Mouse (Mus musculus): ENCODE measurements around the gene Cap2.
A peak's percentile ranks its signal among the peaks of the same experiment; 100 is the strongest.

Gene Cap2

DNA sequence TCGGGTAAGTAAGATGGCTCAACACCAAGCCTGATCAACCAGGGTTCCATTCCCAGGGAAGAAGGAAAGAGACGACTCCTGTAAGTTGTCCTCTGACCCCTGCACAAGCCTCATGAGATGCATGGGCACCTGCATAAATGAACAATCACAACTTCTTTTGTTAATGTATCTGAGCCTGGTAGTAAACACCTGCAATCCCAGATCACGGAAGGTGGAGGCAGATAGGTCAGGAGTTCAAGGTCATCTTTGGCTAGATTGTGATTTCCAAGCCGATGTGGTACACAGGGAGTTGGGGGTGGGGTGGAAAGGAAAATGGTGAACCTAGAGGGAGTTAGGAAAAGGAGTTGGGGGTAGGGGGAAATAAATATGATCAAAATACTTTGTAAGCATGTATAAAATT lies 131.1 kb downstream of the Cap2 start:
- DNase-seq (ENCODE audit: low read depth, low spot score), result no peak

DNA sequence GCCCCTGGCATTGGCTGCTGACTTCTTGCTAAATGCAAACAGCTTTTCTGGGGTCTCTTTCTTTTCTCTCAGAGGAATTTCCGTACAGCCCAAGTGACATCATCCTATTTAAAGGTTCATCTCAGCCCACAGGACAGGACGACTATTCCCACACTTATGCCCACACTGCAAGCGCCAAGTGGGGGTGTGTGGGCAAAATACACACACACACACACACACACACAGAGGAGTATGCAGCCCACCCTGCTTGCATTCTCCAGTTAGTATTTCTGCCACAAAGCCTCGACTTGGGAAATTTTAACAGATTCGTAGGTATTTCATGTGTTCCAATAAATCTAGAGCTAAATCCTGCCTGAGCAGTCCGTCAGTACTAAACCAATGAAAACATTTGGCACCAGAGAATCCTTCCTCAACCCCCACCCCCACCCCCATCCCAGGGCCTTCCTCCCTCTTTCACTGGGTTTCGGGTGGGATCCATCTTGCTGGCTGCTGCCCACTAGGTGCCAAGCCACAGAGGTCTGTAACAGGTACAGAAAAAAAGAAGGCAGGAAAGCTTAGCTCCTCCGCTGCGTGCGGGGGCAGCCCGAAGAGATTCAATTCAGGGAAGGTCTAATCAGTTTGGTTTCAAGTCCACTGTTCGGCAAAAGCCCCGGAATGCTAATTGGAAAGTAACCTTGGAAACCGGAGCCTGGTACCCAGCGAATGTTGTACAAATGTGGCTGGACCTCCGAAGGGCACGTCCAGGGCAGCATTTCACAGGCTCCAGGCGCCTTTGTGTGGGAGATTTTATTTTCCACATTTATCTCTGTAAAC lies 131.9 kb downstream of the Cap2 start:
- peak; percentile 60 for DNase-seq (ENCODE audit: low read depth, low spot score)

DNA sequence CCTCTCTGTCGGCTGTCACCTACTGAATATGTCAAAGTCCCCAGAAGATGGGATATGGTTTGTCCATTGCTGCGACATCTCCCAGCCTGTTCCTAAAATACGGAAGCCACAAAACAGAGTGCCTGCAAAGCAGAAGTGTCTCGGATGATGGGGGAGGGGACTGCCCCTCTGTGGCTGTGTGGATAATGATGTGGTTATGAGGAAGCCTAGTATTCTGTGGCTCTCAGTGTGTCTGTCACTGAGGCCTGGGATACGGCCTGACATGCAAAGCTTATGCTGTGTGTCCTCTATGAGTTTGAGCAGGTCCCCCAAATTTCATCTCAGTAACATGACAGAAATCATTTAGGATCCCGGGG lies 132.5 kb downstream of the Cap2 start:
- DNase-seq (ENCODE audit: low read depth, low spot score), result peak; percentile 52

DNA sequence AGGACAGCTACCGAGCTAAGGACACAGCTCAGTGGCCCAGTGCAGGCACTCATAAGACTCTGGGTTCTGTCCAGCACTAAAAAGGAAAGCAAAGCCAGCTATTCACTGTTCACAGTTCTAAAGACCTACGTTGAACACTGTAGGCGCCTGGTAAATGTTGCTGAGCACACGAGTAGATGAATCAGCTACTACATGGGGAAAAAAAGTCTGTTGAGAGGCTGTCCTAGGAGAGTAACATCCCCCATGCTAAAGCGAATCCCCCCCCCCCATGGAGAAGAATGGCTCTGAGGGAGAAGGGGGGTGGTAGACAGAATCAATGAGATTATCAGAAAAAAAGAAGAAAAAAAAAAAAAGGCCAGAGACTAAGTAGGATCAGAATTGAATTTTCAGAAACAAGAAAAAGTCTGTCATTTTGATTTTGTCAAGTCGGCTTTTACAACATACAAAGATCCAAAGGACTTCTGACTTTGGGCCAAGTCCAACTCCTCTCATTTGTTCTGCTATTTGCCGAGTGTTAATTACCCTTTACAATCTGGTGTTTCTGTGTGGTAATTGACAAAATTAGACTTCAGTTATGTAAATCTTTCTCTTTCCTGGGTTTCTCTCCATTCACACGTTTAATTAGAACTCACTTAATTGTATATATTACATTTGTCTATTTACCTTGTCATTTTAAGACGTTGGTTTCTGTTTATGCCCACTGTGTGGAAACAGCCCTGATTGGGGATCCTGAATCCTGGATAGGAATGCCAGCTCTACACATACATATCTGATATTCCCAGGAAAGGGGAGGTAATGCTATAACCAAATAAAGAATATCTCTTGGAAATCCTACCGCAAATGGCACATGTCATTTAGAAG lies 139.2 kb downstream of the Cap2 start:
- peak; percentile 58 for DNase-seq (ENCODE audit: low read depth, low spot score)

DNA sequence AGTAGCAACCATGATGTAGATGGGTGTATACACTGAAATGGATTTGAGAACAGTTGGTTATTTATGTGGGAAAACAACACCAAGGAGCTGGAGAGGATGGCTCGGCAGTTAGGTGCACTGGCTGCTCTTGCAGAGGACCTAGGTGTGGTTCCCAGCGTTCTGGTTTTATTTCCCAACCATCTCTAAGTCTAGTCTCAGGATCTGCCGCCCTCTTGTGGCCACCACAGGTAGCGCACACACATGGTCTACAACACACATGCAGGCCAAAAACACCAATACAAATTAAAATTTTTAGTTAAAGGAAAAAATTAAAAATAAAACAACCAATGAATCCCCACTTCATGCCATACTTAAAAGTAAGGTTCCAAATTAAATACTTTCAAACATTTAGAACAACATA lies 140.7 kb downstream of the Cap2 start:
- DNase-seq (ENCODE audit: low read depth, low spot score), result no peak

DNA sequence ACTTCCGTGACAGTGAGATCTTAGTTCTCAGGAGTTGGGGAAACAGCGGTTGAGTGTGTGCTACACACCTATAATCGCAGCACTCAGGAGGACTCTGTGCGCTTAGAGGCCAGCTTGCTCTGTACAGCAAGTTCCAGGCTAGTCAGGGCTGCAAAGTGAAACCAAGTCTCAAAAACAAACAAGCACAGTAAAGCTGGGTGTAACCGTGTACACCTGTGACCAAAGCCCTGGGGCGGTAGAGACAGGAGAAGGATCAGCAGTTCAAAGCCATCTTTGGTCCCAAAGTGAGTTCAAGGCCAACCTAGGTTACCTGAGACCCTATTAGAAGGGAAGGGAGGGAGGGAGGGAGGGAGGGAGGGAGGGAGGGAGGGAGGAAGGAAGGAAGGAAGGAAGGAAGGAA lies 142.5 kb downstream of the Cap2 start:
- DNase-seq (ENCODE audit: low read depth, low spot score), result no peak

DNA sequence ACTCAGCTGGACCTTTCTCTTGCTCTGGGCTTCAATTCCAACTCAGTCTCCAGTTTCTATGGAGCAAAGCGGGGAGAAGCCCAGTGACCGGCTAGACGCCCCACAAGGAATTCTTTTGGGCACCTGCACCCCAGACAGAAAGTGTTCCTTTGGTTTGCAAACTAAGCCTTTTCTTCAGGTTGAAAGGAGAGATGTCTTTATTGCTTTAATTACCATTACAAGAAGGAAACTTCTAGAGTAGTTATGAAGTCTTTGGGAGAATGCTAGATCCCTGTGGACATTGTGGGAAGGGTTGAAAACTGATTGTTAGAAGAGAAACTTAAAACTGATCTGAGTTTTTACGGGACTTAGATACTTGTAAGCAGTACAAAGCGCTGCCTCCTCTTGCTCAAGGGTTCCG lies 143.8 kb downstream of the Cap2 start:
- DNase-seq (ENCODE audit: low read depth, low spot score), result no peak

DNA sequence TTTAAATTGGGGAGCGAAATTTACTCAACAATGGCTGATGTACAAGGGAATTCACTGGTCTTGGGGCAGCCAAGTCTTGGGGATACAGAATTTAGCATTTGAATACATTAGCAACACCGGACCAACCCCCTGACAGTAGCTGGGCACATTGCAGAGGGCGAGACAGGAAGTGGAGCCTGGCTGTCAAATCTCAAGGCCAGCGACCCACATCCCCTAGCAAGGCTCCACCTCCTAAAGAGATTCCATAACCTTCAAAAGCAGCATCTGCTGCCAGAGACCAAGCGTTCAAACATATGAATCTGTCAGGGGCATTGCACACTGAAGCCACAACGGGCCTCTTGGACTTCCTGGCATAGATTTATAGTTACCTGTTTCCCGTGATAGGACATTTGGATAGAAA lies 150.2 kb downstream of the Cap2 start:
- no peak for DNase-seq (ENCODE audit: low read depth, low spot score)

DNA sequence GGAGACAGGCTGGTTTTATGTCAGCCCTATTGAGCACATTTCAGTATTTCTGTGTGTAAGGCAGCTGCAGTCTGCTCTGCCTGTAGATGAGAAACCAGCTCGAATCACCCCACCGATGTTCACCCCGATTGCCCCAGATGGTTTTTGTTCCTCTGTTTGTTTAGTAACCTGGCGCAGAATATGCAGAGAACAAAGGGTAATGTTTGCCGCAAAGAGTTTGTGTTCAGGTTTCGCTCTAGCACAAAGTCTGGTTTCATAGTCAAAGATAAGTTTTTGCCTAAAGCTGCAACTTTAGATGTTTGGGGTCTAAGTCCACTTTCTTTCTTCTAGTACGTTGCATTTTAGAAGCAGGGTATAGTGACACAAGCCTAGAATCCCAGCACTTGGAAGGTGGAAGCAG lies 151.0 kb downstream of the Cap2 start:
- DNase-seq (ENCODE audit: low read depth, low spot score), result no peak

DNA sequence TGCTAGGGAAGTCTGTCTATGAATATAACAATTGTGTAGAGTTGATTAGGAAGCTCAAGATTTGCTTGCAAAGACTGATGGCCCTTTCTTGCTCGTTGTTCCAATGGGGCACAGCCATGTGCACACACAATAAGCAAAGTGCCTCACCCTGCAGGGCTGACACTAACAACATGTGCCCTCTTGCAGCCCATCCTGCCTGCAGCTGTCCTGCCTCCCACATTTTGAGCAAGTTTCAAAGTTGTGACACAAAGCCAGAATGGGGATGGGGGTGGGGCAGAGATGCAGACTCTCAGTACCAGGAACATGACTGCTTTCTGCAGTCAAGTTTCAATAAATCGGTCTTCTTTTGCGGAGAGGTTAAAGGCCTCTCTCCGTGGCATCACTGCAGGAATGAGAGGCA lies 152.0 kb downstream of the Cap2 start:
- no peak for DNase-seq (ENCODE audit: low read depth, low spot score)

DNA sequence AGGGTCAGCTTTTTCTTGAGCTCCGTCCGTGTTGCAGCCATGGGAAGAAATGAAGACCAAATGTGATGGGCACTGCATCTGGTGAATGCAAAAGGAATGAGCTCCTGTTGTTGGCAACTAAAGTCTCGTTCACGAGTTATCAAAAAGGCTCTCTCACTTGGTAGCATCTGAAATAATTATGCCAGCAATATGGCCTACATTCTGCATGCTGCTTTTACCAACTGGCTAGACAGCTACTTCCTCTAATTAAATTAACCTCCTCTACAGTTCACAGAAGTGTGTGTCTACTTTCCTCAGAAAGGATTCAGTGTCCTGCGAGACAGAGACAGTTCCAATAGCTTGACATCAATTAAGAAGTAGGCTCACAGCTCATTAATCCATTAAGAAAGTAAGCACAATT lies 152.9 kb downstream of the Cap2 start:
- no peak for DNase-seq (ENCODE audit: low read depth, low spot score)

DNA sequence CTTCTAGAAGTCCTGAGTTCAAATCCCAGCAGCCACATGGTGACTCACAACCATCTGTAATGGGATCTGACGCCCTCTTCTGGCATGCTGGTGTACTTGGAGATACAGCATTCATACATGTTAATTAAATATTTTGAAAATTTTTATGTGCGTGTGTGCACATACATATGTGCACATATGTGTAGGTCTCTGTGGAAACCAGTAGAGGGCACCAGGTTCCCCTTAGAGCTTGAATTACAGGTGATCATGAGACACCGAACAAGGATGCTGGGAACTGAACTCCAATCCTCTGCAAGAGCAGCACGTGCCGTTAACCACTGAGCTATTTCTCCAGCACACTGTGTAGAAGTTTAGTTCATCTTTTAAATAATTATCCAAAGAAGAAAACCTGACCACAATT lies 157.6 kb downstream of the Cap2 start:
- no peak for DNase-seq (ENCODE audit: low read depth, low spot score)

DNA sequence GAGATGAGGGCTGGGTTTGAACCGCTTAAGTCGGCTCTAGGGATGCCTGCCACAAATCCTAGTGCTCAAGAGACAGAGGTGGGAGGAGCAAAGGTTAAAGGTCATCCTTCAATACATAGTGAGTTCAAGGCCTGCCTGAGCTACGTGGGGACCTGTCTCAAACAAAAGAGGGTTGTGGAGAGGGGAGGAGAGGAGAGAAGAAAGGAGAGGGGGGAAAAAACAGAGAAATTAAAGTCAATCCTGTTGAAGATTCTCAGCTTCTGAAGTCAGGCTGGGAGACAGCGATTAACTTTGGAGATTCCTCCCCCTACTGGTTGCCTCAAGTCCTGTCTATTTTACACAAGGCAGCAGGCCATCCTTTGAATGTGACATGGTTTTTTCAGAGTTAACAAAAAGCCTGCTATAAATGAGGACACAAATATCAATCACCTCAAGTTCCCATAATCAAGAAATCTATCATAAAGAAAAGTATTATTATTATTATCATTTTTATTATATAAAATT lies 161.9 kb downstream of the Cap2 start:
- peak; percentile 84 for DNase-seq (ENCODE audit: low read depth, low spot score)

DNA sequence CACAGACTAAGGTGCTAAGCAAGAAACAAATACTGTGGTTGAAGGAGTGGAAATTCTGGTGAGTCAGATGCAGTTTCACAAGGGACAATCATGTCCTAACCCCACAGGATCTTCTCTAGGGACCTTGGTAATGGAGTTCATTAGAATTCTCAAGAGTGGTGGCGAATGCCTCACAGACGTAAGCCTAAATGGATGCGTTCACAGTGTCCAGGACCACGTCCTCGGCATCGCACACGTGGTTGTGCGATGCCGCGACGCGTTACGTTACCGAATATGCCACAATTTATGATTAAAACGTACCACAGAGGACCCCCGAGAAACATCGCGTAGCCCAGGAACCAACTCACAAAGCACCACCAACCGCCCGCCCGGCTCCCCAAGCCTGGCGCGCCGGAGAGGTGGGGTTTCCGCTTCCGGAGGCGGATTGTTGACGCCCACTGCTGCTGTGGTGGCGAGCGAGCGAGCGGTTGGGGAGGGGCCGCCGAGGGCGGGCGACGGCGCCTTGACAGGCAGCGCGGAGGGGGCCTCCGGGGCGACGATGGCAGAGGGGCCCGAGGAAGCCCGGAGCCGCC lies 167.5 kb downstream of the Cap2 start, which contains the start of gene Fam8a1:
Gene Fam8a1, plus strand, starts transcription at position 475 of the 572 bp plus-strand sequence.
- peak; percentile 94 for DNase-seq (ENCODE audit: low read depth, low spot score)

DNA sequence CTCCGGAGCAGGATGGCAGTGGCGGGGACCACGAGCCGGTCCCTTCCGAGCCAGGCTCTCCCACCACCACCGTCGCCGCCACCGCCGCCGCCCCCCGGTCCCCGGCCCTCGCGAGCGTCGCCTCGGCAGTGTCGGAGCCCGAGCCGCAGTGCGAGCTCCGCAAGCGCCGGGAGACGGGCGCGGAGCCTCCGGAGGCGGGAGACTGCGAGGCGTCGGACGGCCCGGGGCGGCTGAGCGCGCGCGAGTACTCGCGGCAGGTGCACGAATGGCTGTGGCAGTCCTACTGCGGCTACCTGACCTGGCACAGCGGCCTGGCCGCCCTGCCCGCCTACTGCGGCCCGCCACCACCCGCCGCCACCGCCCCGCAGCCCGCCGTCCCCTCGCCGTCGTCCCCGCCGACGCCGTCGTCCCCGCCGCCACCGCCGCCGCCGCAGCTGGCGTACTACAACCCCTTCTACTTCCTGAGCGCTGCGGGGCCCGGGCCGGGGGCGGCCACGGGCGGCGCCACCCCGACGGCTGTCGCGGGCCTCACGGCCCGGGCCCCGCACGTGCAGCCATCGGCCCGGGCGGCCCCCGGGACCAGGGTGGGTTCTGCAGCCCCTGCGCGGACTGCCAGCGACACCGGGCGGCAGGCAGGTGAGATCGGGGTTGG lies 168.1 kb downstream of the Cap2 start:
- peak; percentile 22 for DNase-seq (ENCODE audit: low read depth, low spot score)

DNA sequence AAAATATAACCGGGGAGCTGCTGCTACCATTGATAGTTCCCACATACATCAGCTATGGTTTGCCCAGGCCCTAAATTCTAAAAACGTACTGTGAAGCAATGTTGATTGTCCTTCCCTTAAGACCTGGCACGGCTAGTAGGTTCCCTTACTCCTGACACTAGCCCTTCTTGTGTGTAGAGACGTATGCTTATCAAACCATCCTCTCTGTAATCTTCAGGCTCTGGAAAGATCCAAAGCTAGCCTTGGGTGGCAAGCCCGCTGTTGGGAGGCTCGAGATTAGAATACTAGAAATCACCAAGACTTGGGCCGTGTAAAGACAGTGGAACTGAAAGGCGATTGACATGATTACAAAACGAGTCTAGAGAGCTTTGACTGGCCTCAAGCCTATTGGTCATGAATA lies 168.9 kb downstream of the Cap2 start:
- DNase-seq (ENCODE audit: low read depth, low spot score), result no peak

DNA sequence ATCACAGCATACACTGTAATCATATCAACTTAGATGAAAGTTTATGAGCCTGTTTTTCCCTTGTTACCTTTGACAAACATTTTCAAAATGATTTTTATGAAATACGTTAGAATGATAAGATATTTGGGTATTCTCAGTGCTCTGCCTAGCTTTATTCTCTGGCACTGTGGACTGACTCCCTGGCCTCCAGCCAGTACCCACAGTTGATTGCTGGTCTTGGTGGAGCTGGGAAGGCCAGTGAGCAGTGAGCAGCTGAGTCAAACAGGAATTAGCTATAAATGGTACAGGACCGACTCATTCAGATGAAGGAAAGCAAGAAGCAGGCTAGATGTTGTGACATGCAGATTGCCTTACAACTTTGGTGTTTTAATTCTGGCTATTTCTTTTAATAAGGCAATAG lies 173.0 kb downstream of the Cap2 start:
- DNase-seq (ENCODE audit: low read depth, low spot score), result peak; percentile 42

DNA sequence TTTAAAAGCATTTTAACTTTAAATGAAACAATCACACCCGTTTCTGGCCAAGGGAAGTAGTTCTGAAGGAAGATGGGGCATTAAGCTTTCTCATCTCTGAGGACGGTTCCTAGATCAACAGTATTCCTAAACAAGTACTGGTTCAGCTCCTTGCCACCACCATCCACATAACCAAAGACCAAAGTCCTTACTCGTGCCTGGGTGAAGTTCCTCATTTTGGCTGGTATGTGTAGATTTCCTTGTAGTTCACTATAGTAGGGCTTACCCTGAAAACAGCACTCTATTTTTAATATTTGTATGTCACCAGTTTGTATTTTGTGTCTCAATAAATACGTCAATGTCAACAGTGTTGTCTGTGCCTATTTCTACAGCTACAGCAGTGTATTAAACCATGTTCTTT lies 176.1 kb downstream of the Cap2 start:
- no peak for DNase-seq (ENCODE audit: low read depth, low spot score)

DNA sequence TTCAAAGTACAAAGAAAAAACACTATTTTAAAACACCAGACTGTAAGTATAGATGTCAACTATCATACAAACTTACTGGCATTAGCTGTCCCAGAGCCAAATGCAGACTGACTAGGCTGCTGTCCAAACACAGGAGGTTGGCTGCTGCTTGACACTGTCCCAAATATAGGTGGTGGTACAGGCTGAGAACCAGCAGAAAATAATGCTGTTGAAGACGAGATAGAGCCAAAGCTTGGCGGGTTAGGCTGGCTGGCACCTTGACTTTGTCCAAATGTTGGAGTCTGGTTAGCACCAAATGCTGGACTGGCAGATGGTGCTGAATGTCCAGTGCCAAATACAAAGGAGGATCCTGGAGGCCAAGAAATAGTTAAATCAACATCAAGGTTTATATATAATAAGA lies 181.3 kb downstream of the Cap2 start:
- DNase-seq (ENCODE audit: low read depth, low spot score), result peak; percentile 63

DNA sequence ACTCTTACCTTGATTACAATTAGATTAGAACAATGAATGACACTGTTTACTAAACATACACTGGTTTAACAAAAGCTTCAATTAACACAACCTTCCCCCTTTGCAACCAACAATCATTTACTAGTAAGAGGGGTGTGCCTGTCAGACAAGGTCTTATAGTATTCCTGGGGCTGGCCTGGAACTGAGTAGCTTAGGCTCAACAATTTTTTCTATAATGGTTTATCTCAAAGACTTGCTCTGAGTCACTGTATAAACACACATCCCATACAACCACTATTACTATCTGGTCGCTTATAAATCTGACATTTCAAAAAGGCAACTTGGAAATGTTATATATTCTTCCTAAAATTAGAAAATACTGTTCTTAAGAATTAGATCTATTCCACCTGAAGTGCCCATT lies 181.7 kb downstream of the Cap2 start:
- DNase-seq (ENCODE audit: low read depth, low spot score), result no peak

DNA sequence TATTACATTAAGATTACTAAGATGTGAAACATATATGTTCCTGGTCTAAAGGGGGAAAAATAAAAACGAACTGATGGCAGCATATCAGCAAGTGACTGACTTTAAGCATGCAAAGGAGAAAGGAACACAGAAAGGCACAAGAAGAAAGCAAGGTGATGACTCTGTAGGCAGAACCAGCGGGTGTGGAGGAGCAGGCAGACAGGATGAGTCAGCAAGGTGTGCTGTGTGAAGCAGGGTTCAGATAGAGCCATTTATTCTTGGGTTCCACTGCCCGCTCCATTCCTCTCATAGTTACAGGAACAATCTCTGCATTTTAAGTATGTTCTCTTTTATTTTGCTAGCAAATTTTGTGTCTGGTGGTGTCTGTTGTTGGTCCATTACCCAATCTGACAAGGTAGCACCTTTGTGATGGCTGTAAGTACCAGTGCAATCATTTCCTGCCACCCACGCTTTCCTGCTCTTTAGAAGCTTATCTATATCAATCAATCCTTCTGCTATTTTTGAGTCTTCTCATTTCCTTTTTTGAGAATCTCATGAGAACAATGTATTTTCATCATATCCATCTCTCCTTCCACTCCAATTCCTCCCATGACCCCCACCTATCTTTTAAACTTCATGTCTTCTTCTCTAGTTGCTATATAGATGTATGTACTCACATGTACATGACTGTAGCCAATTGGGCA lies 189.1 kb downstream of the Cap2 start:
- DNase-seq (ENCODE audit: low read depth, low spot score), result peak; percentile 62
